Mouse (Mus musculus) heart, adult 18-20 months (tissue): ENCODE data around the gene Ankrd27. TPM values are rescaled to one million over a fixed set of nuclear protein-coding genes. Genes with fewer than 3 reads are reported as not detected.
"Not testable (repeated sequence)": the region's sequence is repeated elsewhere in the genome, so short reads cannot be mapped to it uniquely, and the experiment has no call there.

ENCODE experiments used
- DNase-seq, 2 experiments: peaks; one replicate each; pipeline ENCODE4 v3.0.0; 2021 to 2022; ENCODE audit warnings: mixed read lengths in 1 of 2
- long read RNA-seq, 2 experiments: library from polyadenylated mRNA; stranded (forward); transcript quantifications; one replicate each; pipeline ENCODE4 v2.0.0; 2021
- total RNA-seq, 2 experiments: library from RNA; stranded (reverse); gene quantifications; 2 replicates each; pipeline ENCODE4 v1.2.3; 2021

The Ankrd27 gene
- 1 to 10 TPM; 9.7 to 9.9 TPM for total RNA-seq
- long read RNA-seq, experiment 1, full-length matches to known transcripts = 9 of 16 reads
- long read RNA-seq, experiment 1, partial matches to known transcripts = 4 of 16 reads
- long read RNA-seq, experiment 1, other reads (novel, unspliced or antisense) = 3 of 16 reads
- long read RNA-seq, experiment 2, full-length matches to known transcripts = 2 of 4 reads
- long read RNA-seq, experiment 2, partial matches to known transcripts = 0 of 4 reads
- long read RNA-seq, experiment 2, other reads (novel, unspliced or antisense) = 2 of 4 reads

GRCm38 (mm10) chr7:35586055-35586905 is at the start of gene Ankrd27:
Ankrd27 (plus strand) TSS chr7:35586244.
- peak; percentile 98 to 99 for DNase-seq

DNA sequence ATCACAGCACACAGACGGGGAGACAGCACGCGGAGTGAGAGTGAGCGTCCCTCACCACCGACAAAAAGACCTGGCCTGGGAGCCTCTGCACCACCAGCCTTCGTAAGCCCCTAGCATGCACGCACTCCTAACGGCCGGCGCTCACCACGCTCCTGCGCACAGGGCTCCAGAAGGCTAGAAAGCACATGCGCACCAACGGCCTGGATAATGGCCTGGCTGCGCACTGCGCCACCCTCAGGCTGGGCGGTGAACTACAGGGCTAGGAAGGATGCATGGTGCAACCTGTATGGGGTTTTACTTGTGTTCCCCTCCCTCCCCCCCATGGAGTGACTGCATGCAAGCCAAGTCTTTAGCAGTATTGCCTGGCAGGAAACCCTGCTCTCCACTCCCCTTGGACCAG is 48.5 kb upstream of the Ankrd27 start, which contains the start of gene Tdrd12:
Gene Tdrd12, minus strand, starts transcription at position 184 of the 400 bp plus-strand sequence.
- DNase-seq = no peak

DNA sequence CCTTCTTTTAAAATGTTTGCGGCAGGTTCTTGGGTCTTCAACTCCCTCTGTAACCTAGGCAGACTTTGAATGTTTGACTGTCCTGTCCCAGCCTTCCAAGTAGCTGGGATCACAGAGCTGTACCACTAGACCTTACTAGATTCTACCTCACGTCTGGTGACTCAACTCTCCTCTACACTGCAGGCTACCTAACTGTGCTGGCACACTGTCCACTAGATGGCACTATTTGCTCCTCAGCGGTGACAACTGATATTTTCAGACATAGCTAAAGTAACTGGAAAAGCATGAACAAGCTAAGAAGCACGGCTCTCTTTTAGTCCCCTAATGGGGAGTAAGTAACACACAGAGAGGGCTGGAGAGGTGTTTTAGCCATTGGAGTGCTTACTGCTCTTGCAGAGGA is 40.2 kb upstream of the Ankrd27 start:
- DNase-seq = peak; percentile 45 to 67

- peak in 1 of 2 experiments; percentile 24 for DNase-seq
Measured at GRCm38 (mm10) chr7:35553751-35554604, 32.1 kb upstream of the Ankrd27 start.

- peak; percentile 14 to 37 for DNase-seq
Measured at GRCm38 (mm10) chr7:35554605-35555175, 31.4 kb upstream of the Ankrd27 start.

- peak; percentile 88 to 91 for DNase-seq
Measured at GRCm38 (mm10) chr7:35555224-35556204, 30.5 kb upstream of the Ankrd27 start.

DNA sequence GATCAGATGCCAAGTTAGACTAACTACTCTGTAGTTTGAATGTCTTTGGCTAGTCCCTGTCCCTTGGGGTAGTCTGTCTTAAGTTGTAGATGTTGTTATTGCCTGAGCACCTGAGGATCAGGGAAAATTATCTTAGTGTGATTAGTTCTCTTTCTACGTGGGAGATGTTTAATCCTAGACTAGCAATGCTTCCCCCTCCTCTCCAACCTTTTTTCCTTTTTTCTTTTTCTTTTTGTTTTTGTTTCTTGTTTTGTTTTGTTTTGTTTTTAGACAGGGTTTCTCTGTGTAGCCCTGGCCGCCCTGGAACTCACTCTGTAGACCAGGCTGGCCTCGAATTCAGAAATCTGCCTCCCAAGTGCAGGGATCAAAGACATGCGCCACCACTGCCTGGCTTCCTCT is 29.8 kb upstream of the Ankrd27 start, which contains the start of gene Nudt19:
Gene Nudt19, minus strand, starts transcription at position 100 of the 399 bp plus-strand sequence.
- no peak for DNase-seq

DNA sequence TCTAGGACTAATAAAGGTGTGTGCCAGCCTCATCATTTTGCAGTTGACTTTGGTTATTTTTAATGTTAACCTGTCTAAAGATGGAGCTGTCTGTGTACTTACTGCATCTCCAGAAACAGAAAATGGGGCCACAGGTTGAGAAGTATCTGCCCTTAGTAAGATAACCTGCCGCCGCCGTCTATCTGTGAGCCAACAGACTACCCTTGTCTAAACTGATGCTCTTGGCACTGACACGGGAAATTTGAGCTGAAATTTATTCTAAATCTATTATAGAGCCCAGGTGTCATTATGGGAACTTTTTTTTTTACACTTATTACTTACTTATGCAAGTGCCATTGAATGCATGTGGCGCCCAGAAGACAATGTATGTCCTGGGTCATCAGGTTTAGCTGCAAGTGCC is 29.1 kb upstream of the Ankrd27 start:
- DNase-seq = no peak

DNA sequence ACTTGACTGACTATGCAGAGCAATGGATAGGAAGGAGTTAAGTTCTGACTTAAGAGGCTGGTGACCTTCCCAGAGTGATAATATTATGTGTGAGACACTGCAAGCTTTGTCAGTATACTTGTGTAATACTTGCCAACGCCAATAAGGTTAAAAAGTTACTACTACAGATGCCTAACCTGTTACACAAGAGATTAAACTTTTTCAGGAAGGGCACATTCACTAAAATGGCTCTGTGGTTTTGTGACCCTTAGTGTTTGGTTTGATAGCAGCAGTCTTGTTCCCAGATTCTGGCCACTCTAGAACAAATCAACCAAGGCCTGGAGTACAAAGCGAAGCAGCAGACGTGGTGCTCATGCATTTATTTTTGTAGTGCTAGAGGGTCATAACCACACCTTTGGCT is 28.5 kb upstream of the Ankrd27 start:
- DNase-seq = no peak

GRCm38 (mm10) chr7:35558681-35559080 is 27.4 kb upstream of the Ankrd27 start:
- peak in 1 of 2 experiments; percentile 6 for DNase-seq

GRCm38 (mm10) chr7:35559838-35560237 is 26.2 kb upstream of the Ankrd27 start:
- DNase-seq = no peak

DNA sequence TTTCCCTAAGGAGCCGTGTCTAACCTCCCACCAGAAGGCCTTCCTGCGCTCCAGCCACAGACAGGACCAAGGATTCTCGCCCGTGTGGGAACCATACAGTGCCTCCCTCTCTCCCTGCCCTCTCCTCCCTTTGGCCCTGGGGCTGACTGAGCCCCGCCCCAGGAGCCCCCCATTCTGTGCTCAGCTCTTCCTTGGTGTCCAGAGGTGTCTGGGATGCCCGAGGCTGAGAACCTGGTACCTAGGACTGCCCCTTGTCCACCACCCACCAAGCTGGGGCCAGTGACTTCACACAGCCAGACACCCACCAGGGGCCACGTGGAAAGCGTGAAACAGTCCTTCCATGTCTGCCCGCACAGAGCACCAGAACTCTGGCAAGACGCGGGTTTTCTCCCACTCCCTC is 23.0 kb upstream of the Ankrd27 start:
- no peak for DNase-seq

DNA sequence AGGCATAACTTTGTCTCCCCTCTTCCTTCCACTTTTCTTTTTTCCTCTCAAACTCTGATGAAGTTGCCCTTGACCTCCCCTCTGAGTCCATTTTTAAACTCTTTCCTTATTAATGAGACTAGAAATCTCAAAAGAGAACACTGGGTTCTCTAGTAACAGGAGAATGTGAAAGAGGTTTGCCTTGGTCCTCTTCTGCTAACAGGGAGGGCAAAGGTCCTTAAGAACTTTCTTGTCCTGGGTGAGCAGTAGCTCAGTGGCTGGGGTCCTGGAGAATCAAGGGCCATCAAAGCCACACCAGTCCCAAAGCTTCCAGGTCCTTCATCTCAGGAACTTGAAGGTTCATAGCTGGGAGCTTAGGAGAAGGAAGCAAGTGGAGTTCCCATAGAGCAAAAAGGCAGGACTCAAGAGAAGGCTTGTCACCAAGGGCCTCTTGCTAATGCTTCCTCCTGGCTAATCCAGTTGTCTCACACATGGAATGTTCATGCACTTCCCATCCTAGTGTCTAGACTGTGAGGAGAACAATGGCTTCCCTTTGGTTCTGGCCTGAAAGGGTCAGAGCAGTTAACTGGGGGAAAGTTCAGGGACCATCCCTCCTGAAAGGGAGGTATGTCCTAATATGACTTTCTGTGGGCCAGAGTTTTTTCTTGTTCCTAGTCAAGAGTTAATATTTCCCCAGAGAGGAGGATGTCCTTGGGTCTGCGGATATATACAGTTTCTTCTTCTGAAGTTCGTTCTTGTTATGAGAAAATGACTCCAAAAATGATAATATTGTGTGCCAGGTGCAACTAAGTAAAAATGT is 21.8 kb upstream of the Ankrd27 start:
- no peak for DNase-seq

GRCm38 (mm10) chr7:35564872-35565271 is 21.2 kb upstream of the Ankrd27 start:
- not testable (repeated sequence) for DNase-seq

DNA sequence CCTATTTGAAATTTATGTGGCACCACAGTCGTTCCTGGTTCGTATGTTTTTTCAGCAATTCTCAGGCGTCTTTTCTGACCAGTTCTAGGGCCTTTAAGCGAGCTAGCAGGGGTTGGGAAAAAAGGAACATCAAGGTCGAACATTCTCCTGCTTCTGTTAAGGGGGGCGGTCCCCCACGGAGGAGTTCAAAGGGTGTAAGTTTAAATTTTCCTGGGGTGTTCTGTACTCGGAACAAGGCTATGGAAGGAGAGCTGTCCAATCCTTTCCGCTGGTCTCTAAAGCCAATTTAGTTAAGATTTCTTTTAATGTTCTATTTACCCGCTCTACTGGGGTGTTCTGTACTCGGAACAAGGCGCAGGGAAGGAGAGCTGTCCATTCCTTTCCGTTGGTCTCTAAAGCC is 20.1 kb upstream of the Ankrd27 start:
- not testable (repeated sequence) for DNase-seq

GRCm38 (mm10) chr7:35569724-35570123 is 16.3 kb upstream of the Ankrd27 start:
- DNase-seq = not testable (repeated sequence)

GRCm38 (mm10) chr7:35570883-35571282 is 15.2 kb upstream of the Ankrd27 start:
- DNase-seq = not testable (repeated sequence)

GRCm38 (mm10) chr7:35579849-35580248 is 6.2 kb upstream of the Ankrd27 start:
- peak; percentile 26 to 62 for DNase-seq

DNA sequence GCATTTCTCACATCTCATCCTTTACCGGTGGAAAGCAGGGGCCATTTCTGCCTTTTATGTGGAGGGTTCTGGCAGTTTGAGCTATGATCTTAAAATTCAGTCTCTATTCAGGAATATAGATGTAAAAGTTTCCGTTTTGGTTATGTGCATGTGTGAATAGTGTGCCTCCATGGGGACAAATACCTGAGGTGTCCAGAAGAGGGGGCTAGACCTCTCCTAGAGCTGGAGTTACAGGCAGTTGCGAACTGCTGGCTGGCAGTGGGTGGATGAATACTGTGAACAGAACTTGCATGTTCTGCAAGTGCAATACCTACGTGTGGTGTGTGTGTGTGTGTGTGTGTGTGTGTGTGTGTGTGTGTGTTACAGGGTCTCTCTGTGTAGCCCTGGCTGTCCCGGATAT is 3.3 kb upstream of the Ankrd27 start:
- DNase-seq = no peak
